Mouse (Mus musculus) neural tube, embryonic 11.5 days (tissue): Measurements from ENCODE around the gene Lyrm7. TPM values are rescaled to one million over a fixed set of nuclear protein-coding genes. Genes with fewer than 3 reads are reported as not detected.

Experiments used
- ATAC-seq: fragments of 200-750 bp; cut with Nextera tagmentation; 2 replicates; pipeline ENCODE4 v1.8.0; 2017; ENCODE audit warnings: moderate number of reproducible peaks, mild to moderate bottlenecking, moderate TSS enrichment, moderate library complexity; ENCODE audit not compliant: insufficient read depth, low FRiP score, low TSS enrichment
- DNase-seq: peaks from one replicate; pipeline ENCODE4 v3.0.0-alpha.2; 2015; ENCODE audit warnings: low spot score
- H3K27ac ChIP-seq: fragments of 300-500 bp; sonication (generic); 2 replicates; pipeline ENCODE4 v1.5.1; 2014; ENCODE audit warnings: low read depth, mild to moderate bottlenecking, low read length
- H3K27me3 ChIP-seq: fragments of 300-500 bp; sonication (generic); 2 replicates; pipeline ENCODE4 v1.6.1; 2014; ENCODE audit warnings: mild to moderate bottlenecking, low read length, mixed read lengths; ENCODE audit not compliant: control insufficient read depth, insufficient read depth
- H3K36me3 ChIP-seq: fragments of 300-500 bp; sonication (generic); 2 replicates; pipeline ENCODE4 v1.6.1; 2014; ENCODE audit warnings: mild to moderate bottlenecking, low read length, moderate library complexity, mixed read lengths; ENCODE audit not compliant: control insufficient read depth, insufficient read depth
- H3K4me1 ChIP-seq: fragments of 300-500 bp; sonication (generic); 2 replicates; pipeline ENCODE4 v1.6.1; 2014; ENCODE audit warnings: low read length, mixed read lengths; ENCODE audit not compliant: control insufficient read depth, insufficient read depth
- H3K4me2 ChIP-seq: fragments of 300-500 bp; sonication (generic); 2 replicates; pipeline ENCODE4 v1.6.1; 2014; ENCODE audit warnings: low read depth, mild to moderate bottlenecking, moderate library complexity
- H3K4me3 ChIP-seq: fragments of 300-500 bp; sonication (generic); 2 replicates; pipeline ENCODE4 v1.5.1; 2014; ENCODE audit warnings: low read depth, low read length
- H3K9ac ChIP-seq: fragments of 300-500 bp; sonication (generic); 2 replicates; pipeline ENCODE4 v1.6.1; 2014; ENCODE audit warnings: mild to moderate bottlenecking, low read length
- H3K9me3 ChIP-seq: fragments of 300-500 bp; sonication (generic); 2 replicates; pipeline ENCODE4 v1.6.1; 2016; ENCODE audit warnings: low read length; ENCODE audit not compliant: control insufficient read depth
- WGBS: fragments of 180-500 bp; shearing (Covaris S2); extraction: QIAGEN DNeasy Blood & Tissue Kit; methylation state at CpG from one replicate; pipeline ENCODE4 v1.1.7; 2014; 5-methylcytosine and 5-hydroxymethylcytosine counted together
- polyA plus RNA-seq: library from polyadenylated mRNA; unstranded; fragments of >200 nt; fragmentation: Nextera tagmentation; extraction: Ambion mirVana; gene quantifications from 2 replicates; pipeline ENCODE4 v1.2.1, GENCODE M21; 2014

The Lyrm7 gene
- polyA plus RNA-seq, 1 experiment from 2014 or later, result 8.6 TPM

DNA sequence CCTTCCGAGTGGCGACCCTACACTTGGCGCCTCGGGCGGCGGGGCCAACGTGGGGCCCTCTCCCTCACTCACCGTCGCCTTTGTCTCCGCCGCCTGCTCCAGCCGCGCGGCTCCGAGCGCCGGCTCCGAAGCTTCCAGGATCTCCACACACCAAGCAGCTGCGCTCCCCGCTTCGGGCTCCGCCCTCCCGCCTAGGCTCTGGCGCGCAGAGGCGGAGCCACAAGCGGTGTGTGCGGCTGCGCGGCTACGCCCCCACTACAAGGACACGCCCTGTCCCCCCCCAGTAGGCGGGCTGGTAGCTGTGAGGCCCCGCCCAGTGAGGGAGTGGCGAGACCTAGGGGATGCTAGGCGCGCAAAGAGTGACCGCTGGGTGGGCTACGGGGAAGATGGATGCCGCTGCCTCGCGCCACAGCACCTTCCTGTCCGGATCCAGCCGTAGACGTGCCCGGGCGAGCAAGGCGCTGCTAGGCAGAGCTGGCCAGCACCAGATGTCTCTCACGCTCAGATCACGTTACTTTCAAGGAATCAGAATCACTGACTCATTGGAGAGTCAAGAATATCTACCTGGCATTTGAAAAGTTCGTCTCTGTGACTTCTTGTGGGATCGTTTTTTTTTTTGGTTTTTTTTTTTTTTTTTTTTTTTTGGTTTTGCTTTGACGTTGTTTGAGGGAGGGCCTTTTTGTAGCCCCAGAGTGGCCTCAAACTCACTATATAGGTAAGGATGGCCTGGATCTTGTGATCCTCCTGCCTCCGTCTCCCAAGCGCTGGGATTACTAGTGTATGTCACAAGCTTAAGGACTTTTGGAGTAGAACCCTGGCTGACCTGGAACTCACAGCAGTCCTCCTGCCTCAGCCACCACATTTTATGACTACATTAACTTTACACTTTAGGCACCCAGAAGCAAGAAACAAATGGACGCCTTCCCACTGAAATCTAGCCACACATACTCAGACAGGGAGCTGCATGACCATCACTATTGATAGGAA is 72.9 kb downstream of the Lyrm7 start, which contains the start of gene Cdc42se2:
Cdc42se2 (minus strand) TSS at position 188 of the 987 bp plus-strand sequence.
- DNase-seq (peak; percentile 100), ATAC-seq (peak; percentile 95)
- Histone ChIP-seq H3K4me1 (0 out of 2 replicates have a peak, but pooled peaks cover 5% of the 10 kb centered on the region), H3K4me2 (peak within 1 kb of the TSS; percentile 63), H3K27me3 (no peaks in the 10 kb centered on the region), H3K9ac (peak within 1 kb of the TSS; percentile 96), H3K36me3 (no peaks in the 10 kb centered on the region), H3K9me3 (no peaks in the 10 kb centered on the region), H3K4me3 (peak within 1 kb of the TSS; percentile 91), H3K27ac (peak within 1 kb of the TSS; percentile 98)
- 5% methylated on average over 54 of the region's 56 CpGs for WGBS

DNA sequence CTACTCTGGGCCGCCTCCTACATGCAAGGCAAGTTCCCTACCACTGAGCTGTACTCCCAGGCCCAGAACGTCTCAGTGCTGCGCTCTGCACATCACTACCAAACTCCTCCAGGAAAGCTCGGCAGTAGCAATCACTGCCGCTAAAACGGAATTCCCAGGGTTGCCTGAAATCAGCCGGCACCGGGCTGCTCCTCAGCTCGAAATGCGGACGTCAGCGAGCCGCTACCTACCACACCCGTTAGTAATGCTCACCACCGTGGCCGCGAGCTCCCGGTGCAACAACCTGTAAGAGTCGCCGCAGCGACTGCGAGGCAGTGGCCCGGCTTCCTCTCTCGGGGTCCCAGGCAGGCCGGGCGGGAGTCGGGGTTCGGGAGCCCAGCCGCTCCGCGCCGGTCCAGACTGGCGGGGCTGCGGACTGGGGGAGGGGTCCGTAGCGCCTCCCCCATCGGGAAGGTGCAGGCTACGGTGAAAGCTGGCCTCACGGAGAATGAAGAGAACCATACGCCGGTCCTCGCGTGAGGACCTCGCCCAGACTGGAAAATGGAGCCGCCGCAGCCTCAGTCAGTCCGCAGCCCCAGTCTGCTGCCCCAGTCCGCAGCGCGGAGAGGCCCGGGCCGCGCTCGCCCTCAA is 73.7 kb downstream of the Lyrm7 start:
- DNase-seq, result peak; percentile 72
- WGBS, result under 1% methylated on average over 54 of the region's 54 CpGs
- Histone ChIP-seq H3K27ac (peak overlapping the region; percentile 98), H3K9ac (peak overlapping the region; percentile 96), H3K9me3 (no peaks in the 10 kb centered on the region), H3K36me3 (no peaks in the 10 kb centered on the region), H3K4me3 (peak overlapping the region; percentile 91), H3K27me3 (no peaks in the 10 kb centered on the region), H3K4me1 (peaks cover 5% of the 10 kb centered on the region; the same call in 1 of the 2 replicates), H3K4me2 (peak overlapping the region; percentile 63)
- peak; percentile 53; the same call in 1 of the 2 replicates for ATAC-seq

DNA sequence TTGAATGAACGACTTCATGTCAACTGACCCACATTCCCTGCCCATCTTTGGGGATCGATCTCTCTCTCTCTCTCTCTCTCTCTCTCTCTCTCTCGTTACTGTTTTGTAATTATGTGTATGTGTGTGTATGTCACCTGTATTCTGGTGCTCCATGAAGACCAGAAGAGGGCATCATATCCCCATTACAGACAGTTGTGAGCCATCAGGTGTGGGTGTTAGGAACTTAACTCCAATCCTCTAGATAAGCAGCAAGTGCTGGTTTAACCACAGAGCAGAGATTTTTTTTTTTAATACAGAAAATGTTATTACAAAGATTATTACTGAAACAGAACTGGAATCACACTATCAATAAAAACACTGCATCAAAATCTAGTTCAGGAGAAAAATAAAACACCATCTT is 75.2 kb downstream of the Lyrm7 start:
- Histone ChIP-seq H3K9me3 (no peaks in the 10 kb centered on the region), H3K27ac (no peak overlapping the region), H3K27me3 (no peaks in the 10 kb centered on the region), H3K4me1 (peaks cover 5% of the 10 kb centered on the region; the same call in 1 of the 2 replicates), H3K36me3 (no peaks in the 10 kb centered on the region), H3K4me3 (peak overlapping the region; percentile 91; the same call in 1 of the 2 replicates), H3K4me2 (no peak overlapping the region; the same call in 1 of the 2 replicates), H3K9ac (no peak overlapping the region)
- DNase-seq (no peak), ATAC-seq (no peak)
- 92% methylated on average over 3 of the region's 3 CpGs for WGBS

DNA sequence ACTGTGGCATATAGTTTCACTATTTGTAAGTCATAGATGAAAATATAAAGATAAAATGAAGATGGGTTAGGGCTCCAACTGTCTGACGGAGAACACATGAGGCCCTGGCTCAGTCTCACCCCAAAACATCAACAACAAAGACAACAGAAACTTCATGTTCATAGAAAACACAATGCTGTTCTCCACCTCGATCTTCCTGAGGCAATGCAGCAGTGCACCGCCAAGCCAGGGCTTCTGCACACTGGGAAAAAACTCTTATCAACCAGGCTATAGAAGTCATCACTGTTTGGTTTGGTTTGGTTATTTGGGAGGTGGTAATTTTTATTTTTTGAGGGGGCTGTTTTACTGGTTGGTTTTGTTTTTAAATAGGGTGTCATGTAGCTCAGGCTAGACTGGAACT is 76.3 kb downstream of the Lyrm7 start:
- no peak overlapping the region for H3K4me3 ChIP-seq
- H3K36me3 ChIP-seq, result no peaks in the 10 kb centered on the region
- ATAC-seq (no peak), DNase-seq (no peak)
- peaks cover 5% of the 10 kb centered on the region; the same call in 1 of the 2 replicates for H3K4me1 ChIP-seq
- H3K4me2 ChIP-seq, result no peak overlapping the region
- no peaks in the 10 kb centered on the region for H3K27me3 ChIP-seq
- WGBS, result 94% methylated on average over 3 of the region's 3 CpGs
- H3K9me3 ChIP-seq, result no peaks in the 10 kb centered on the region
- no peak overlapping the region for H3K27ac ChIP-seq
- H3K9ac ChIP-seq, result no peak overlapping the region

DNA sequence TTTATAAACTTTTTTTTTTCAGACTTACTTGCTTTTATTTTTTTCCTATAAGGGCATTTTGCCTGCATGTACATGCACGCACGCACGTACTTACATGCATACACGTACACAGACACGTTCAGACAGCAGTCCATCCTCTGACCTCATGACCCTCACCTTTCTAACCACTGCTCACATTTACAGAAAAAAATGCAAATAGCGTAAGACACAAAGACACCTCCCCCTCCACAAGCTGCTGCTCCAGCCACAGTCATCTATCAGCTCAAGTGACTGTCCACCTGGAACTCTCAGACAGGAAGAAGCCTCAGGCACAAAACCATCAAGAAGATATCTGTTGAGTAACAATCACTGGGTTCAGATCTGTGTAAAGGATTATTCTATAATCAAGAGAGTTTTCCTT is 78.5 kb downstream of the Lyrm7 start:
- Histone ChIP-seq H3K4me1 (peaks cover 10% of the 10 kb centered on the region; the same call in 1 of the 2 replicates), H3K4me2 (no peak overlapping the region), H3K36me3 (no peaks in the 10 kb centered on the region), H3K9ac (no peak overlapping the region), H3K27ac (no peak overlapping the region), H3K27me3 (no peaks in the 10 kb centered on the region), H3K4me3 (no peak overlapping the region), H3K9me3 (no peaks in the 10 kb centered on the region)
- ATAC-seq, result no peak
- DNase-seq, result no peak
- WGBS, result 87% methylated on average over 6 of the region's 6 CpGs

DNA sequence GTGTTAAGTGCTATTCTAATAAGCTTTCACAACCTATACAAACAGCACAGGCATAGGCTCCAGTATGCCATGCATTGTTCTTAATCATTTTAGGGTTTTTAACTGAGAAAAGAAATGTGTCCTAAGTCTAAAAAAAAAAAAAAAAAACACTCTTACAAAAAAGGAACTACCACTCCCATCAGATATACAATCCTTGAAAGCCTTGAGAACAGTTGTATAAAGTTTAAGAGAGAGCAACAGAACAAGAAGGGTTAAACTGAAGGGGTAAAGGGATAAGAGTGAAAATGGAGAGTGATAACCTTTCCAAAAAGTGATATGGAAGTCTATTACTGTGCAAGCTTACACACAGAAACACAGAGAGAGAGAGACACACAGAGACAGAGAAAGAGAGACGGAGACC is 80.8 kb downstream of the Lyrm7 start:
- no peak for DNase-seq
- H3K9ac ChIP-seq, result no peak overlapping the region
- no peak overlapping the region for H3K4me2 ChIP-seq
- H3K27me3 ChIP-seq, result no peaks in the 10 kb centered on the region
- 89% methylated on average over 1 of the region's 1 CpGs for WGBS
- H3K4me3 ChIP-seq, result no peak overlapping the region
- peaks cover 9% of the 10 kb centered on the region; the same call in 1 of the 2 replicates for H3K4me1 ChIP-seq
- no peaks in the 10 kb centered on the region for H3K9me3 ChIP-seq
- no peaks in the 10 kb centered on the region for H3K36me3 ChIP-seq
- H3K27ac ChIP-seq, result no peak overlapping the region
- ATAC-seq, result no peak

DNA sequence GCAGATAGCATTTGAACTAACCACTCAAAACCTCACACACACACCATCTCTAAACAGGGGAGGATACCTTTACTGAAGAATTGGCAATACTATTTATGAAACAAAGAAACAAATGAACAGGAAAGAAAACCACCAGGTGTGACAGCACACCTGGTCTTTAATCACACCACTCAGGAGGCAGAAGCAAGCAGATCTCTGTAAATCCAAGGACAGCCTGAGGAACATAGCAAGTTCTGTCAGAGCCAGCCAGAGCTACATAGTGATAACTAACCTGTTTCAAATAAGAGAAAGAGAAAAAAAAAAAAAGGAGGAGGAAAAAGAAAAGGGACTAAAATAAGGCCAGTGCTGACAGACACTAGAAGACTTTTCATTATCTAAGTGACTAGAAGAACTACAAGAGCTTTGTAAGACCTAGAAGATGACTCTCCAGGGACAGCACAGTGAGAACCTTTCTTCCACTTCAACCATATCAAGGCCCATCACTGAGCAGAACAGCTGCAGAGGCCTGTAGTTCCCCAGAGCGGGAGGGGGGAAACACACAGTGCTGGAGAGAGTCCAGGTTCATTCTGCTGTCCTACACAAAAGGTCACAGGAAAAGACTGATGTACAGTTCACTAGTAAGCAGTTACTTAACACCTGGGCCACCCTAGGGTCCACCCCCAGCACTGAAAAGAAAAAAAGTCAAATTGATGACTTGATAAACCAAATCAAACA is 82.4 kb downstream of the Lyrm7 start:
- H3K4me2 ChIP-seq, result no peak overlapping the region
- H3K4me3 ChIP-seq, result no peak overlapping the region
- H3K27me3 ChIP-seq, result no peaks in the 10 kb centered on the region
- H3K4me1 ChIP-seq, result peaks cover 9% of the 10 kb centered on the region; the same call in 1 of the 2 replicates
- no peaks in the 10 kb centered on the region for H3K9me3 ChIP-seq
- 77% methylated on average over 1 of the region's 1 CpGs for WGBS
- no peaks in the 10 kb centered on the region for H3K36me3 ChIP-seq
- no peak overlapping the region for H3K9ac ChIP-seq
- no peak overlapping the region for H3K27ac ChIP-seq
- ATAC-seq (no peak), DNase-seq (no peak)

DNA sequence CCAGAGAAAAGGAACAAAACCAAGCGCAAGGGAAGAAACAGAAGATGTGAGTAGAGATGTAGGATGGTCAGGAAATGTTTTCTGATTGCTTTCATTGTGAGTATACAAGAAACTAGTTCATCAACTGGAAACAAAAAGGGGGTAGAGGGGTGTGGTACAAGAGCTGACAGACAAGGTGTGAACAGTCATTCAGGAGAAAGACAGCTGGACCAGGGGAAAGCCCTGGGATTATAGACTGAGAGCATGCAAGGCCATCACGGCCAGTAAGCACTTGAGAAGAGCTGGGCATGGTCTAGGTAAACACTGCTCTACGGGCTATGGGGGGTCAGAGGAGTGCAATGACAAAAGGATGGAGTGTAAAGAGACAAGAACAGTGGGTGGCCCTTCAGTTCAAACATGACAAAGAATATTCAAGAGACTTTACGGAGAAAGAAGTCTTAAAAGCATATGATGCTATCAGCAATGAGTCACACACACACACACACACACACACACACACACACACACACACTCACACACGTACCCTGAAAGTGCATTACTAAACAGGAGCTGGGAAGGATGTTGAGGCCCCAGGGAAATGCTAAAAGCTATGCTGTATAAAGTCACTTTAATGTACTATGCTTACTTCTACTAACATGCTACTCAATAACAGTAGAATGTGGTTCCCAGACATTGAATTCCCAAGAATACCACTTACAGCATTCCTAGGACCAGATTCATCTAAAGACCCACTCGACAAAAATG is 83.2 kb downstream of the Lyrm7 start:
- no peaks in the 10 kb centered on the region for H3K27me3 ChIP-seq
- no peaks in the 10 kb centered on the region for H3K36me3 ChIP-seq
- H3K4me1 ChIP-seq, result peaks cover 9% of the 10 kb centered on the region; the same call in 1 of the 2 replicates
- no peak for DNase-seq
- H3K9me3 ChIP-seq, result no peaks in the 10 kb centered on the region
- no peak overlapping the region for H3K4me2 ChIP-seq
- 84% methylated on average over 6 of the region's 6 CpGs for WGBS
- no peak overlapping the region for H3K27ac ChIP-seq
- H3K9ac ChIP-seq, result no peak overlapping the region
- no peak overlapping the region for H3K4me3 ChIP-seq
- no peak for ATAC-seq
